Mouse (Mus musculus): ENCODE results near the gene Slc35a5. TPM values are rescaled to one million over a fixed set of nuclear protein-coding genes. Genes with fewer than 3 reads are reported as not detected.

Gene Slc35a5
- polyA plus RNA-seq, 1 experiment from 2014 or later, result 15.6 TPM

DNA sequence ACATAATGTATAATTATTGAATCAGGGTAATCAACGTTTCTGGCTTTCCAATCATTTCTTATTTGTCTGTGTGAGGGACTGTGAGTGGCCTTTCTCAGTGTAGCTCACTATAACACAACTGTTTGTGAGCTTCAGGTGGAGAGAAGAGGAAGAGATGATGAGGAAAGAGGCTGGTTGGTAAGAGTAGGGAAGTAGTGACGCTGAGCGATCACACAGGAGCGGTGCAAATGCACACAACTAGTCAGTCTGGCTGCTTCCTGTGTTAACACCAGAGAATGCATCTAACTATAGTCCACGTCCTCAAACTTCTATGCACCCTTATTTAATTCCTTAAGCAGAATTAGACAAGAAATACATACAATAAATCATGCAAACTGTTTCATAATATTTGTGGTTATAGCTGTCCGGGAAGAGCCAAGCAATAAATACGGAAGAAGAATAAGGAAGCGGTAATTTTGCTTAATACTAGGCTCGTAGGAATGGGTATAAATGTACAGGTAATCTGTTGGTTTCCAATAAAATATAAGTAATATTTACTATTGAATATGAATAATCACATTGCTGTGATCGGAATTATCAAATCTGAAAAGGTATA, 9.9 kb downstream of the Slc35a5 start:
- no peaks in the 10 kb centered on the region for H3K27me3 ChIP-seq
- no peak overlapping the region for H3K27ac ChIP-seq
- WGBS, result 93% methylated on average over 10 of the region's 10 CpGs
- H3K4me1 ChIP-seq, result no peaks in the 10 kb centered on the region
- no peaks in the 10 kb centered on the region for H3K9me3 ChIP-seq
- H3K36me3 ChIP-seq, result peaks cover 53% of the 10 kb centered on the region
- H3K9ac ChIP-seq, result no peak overlapping the region
- H3K4me3 ChIP-seq, result no peak overlapping the region
- no peak overlapping the region for H3K4me2 ChIP-seq
- no peak for ATAC-seq (ENCODE audit: insufficient number of reproducible peaks, insufficient read depth, low FRiP score, low TSS enrichment, low read depth)

DNA sequence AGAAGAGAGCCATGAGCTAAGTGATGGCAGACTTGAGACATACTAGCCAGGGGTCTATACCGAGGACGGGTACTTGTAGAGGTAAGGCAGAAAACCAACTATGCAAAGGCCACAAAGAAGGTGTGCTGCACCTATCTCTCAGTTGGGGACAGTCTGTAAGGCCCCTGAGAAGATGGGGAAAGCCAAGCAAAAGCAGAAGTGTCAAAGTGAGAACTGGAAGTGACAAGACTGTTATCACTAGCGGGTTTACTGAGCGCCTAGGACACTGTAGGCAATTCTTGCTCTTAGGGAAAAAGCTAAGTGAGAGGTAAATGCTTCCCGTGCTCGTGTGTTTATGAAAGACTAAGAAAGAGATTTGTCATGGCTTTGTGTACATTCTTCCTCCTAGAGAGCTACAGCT, 13.4 kb downstream of the Slc35a5 start:
- H3K27me3 ChIP-seq, result no peaks in the 10 kb centered on the region
- H3K4me1 ChIP-seq, result no peaks in the 10 kb centered on the region
- WGBS, result 94% methylated on average over 6 of the region's 6 CpGs
- no peak overlapping the region for H3K4me2 ChIP-seq
- peaks cover 66% of the 10 kb centered on the region for H3K36me3 ChIP-seq
- no peak overlapping the region for H3K9ac ChIP-seq
- no peak for ATAC-seq (ENCODE audit: insufficient number of reproducible peaks, insufficient read depth, low FRiP score, low TSS enrichment, low read depth)
- no peak overlapping the region for H3K4me3 ChIP-seq
- no peak overlapping the region for H3K27ac ChIP-seq
- no peaks in the 10 kb centered on the region for H3K9me3 ChIP-seq

DNA sequence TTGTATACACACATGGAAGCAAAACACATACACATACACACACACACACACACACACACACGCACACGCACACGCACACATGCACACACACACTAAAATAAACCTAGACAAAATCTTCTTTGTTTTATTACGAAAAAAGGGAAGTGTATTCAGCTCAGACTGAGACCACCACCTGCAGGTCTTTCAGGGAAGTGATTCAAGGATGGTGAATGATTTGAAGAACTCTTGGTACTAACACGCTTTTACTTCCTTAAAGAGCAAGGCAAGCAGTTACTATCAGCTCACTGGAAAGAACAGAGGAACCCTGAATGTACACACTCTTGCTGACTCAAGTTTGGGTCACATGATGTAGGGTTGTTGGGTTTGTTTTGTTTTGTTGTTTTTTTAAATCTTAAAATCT, 15.9 kb downstream of the Slc35a5 start:
- H3K4me3 ChIP-seq, result no peak overlapping the region
- 92% methylated on average over 5 of the region's 5 CpGs for WGBS
- H3K4me1 ChIP-seq, result no peaks in the 10 kb centered on the region
- H3K4me2 ChIP-seq, result no peak overlapping the region
- no peak overlapping the region for H3K9ac ChIP-seq
- H3K27me3 ChIP-seq, result no peaks in the 10 kb centered on the region
- ATAC-seq (ENCODE audit: insufficient number of reproducible peaks, insufficient read depth, low FRiP score, low TSS enrichment, low read depth), result no peak
- peaks cover 65% of the 10 kb centered on the region for H3K36me3 ChIP-seq
- H3K27ac ChIP-seq, result no peak overlapping the region
- no peaks in the 10 kb centered on the region for H3K9me3 ChIP-seq

DNA sequence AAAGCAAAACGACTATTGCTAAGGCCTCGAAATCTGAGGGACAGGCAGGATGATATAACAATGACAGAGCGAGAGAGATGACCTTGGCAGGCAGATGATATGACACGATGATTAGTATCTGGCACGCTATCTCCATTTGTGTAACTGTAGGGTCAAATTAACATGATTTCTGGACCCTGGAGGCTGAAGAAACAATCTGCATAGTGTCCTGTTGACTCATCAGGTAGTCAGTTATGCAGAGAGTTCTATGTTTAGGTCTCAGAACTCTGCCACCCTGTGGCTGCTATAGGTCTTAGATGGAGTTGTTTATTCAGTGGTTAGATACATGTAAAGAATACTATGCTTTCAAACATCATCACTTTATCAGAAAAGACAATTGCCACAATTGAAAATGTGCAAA, 16.8 kb downstream of the Slc35a5 start:
- ATAC-seq (ENCODE audit: insufficient number of reproducible peaks, insufficient read depth, low FRiP score, low TSS enrichment, low read depth), result no peak

DNA sequence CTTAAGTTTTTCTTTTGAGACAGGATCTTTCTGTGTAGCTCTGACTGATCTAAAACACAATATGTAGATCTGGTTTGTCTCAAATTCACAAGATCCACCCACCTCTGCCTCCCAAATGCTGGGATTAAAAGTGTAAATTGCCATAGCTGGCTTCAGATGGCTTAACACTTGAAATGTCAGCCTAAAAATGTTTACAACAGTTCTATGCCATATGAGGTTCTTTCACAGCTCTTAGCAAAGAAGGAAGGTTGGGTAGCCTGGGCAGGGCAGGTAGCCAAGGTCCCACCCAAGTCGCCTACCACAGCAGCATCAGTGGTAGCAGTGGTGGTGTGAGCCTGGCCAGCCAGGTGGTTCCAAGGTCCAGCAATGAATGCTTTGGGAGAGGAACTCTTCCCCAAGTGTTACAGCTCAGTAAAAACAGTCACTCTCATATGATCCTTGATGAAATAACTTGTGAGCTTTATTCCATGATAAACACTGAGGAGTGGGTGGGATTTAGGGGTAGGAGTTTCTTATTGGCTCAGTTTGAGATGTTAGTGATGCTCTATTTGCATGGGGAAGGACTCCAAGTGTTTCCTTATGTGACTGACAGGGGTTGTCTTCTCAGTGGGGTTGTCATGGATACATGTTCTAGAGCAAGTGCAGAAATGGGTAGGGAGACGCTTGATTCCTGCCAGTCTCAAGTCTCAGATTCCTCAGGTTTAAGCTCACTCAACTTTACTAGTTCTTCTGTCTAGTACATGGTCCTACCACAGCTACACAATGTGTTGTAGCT, 30.4 kb downstream of the Slc35a5 start:
- WGBS, result 87% methylated on average over 2 of the region's 2 CpGs
- H3K9me3 ChIP-seq, result no peaks in the 10 kb centered on the region
- H3K4me1 ChIP-seq, result no peaks in the 10 kb centered on the region
- no peaks in the 10 kb centered on the region for H3K27me3 ChIP-seq
- no peak overlapping the region for H3K4me2 ChIP-seq
- no peak overlapping the region for H3K4me3 ChIP-seq
- H3K27ac ChIP-seq, result no peak overlapping the region
- H3K9ac ChIP-seq, result no peak overlapping the region
- no peak for ATAC-seq (ENCODE audit: insufficient number of reproducible peaks, insufficient read depth, low FRiP score, low TSS enrichment, low read depth)
- H3K36me3 ChIP-seq, result peaks cover 8% of the 10 kb centered on the region; the same call in 1 of the 2 replicates

More for the DNA sequence above, 16.8 kb downstream of the Slc35a5 start:
- WGBS, result 97% methylated on average over 5 of the region's 5 CpGs
- H3K36me3 ChIP-seq, result peaks cover 64% of the 10 kb centered on the region
- no peak overlapping the region for H3K4me2 ChIP-seq
- H3K4me1 ChIP-seq, result no peaks in the 10 kb centered on the region
- H3K27me3 ChIP-seq, result no peaks in the 10 kb centered on the region
- H3K4me3 ChIP-seq, result no peak overlapping the region
- H3K9me3 ChIP-seq, result no peaks in the 10 kb centered on the region
- no peak overlapping the region for H3K27ac ChIP-seq
- no peak overlapping the region for H3K9ac ChIP-seq

- Histone ChIP-seq H3K27me3 (no peaks in the 10 kb centered on the region), H3K9me3 (no peaks in the 10 kb centered on the region), H3K4me2 (no peak overlapping the region), H3K4me1 (0 out of 2 replicates have a peak, but pooled peaks cover 5% of the 10 kb centered on the region), H3K9ac (no peak overlapping the region), H3K4me3 (no peak overlapping the region), H3K27ac (no peak overlapping the region), H3K36me3 (peaks cover 8% of the 10 kb centered on the region; the same call in 1 of the 2 replicates)
- ATAC-seq (ENCODE audit: insufficient number of reproducible peaks, insufficient read depth, low FRiP score, low TSS enrichment, low read depth), result no peak
- 69% methylated on average over 9 of the region's 9 CpGs for WGBS
Observed at GRCm38 (mm10) chr16:45124230-45125203, 34.0 kb downstream of the Slc35a5 start.

DNA sequence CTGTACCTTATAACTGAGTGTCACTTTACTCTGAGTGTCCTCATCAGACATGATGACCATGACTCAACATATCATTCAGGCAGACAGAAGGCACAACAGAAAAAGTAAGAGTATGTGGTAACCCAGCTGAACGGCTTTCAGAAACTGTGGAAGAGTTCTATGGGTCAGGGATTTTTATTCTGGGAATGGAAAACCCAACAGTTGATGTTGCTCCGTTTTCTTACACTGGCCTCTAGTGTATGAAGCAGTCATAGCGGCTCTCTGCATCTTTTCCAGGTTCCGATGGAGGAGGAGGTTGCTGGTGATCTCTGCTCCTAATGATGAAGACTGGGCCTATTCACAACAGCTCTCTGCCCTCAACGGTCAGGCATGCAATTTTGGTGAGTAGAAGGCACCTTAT, 35.9 kb downstream of the Slc35a5 start:
- Histone ChIP-seq H3K36me3 (peaks cover 8% of the 10 kb centered on the region; the same call in 1 of the 2 replicates), H3K9ac (no peak overlapping the region)
- WGBS, result 66% methylated on average over 5 of the region's 5 CpGs

DNA sequence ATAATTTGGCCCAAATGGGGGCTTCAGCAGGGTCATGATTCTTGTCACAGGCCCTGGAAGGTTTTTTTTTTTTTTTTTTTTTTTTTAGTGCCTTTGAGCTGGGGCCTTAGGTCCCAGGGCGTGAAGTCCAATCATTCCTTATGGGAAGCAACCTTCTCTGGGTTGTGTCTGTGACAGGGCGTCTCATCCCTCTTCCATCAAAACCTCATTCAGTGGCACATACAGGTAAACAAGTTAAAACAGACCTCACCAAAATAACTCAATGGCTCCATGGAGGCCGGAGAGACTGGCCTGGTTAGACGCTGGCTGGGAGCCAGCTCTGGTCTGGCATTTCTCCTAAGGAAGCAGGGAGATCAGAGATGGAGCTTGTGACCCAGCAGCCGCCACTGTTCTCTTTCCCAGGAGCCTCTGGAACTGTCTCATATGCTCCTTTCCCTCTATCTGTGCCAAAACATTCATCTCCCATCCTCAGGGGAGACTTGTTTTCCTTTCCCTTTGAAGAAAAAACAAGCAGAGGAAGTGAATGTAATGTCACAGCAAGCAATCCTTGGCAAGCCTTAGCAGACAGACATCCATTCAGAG, 37.6 kb downstream of the Slc35a5 start:
- Histone ChIP-seq H3K27me3 (no peaks in the 10 kb centered on the region), H3K4me1 (0 out of 2 replicates have a peak, but pooled peaks cover 5% of the 10 kb centered on the region), H3K4me3 (no peak overlapping the region), H3K9me3 (no peaks in the 10 kb centered on the region), H3K36me3 (0 out of 2 replicates have a peak, but pooled peaks cover 10% of the 10 kb centered on the region), H3K27ac (no peak overlapping the region), H3K9ac (no peak overlapping the region), H3K4me2 (no peak overlapping the region)
- ATAC-seq (ENCODE audit: insufficient number of reproducible peaks, insufficient read depth, low FRiP score, low TSS enrichment, low read depth), result no peak
- 64% methylated on average over 5 of the region's 5 CpGs for WGBS

More for the DNA sequence above, 35.9 kb downstream of the Slc35a5 start:
- Histone ChIP-seq H3K4me2 (no peak overlapping the region), H3K4me1 (0 out of 2 replicates have a peak, but pooled peaks cover 5% of the 10 kb centered on the region), H3K27ac (no peak overlapping the region), H3K9me3 (no peaks in the 10 kb centered on the region), H3K4me3 (no peak overlapping the region), H3K27me3 (no peaks in the 10 kb centered on the region)
- no peak for ATAC-seq (ENCODE audit: insufficient number of reproducible peaks, insufficient read depth, low FRiP score, low TSS enrichment, low read depth)

DNA sequence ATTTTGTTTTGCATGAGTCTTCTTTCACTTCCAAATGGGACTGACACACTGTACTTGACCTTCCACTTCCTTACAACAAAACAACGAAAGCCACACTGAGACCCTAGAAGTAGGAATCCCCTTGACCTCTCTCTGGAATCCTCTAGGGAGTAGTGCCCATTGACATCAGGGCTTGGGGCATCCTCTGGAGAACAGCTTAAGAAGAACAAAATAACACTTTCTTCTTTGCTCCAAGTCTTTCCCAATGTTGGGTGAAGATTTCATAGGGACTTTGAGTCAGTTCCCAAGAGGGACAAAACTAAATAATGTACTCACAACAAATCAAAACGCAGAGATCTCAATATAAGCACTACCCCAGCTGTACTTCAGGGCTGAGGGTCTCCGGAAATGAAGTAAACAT, 39.7 kb downstream of the Slc35a5 start:
- Histone ChIP-seq H3K4me3 (no peak overlapping the region), H3K9ac (no peak overlapping the region), H3K27ac (no peak overlapping the region), H3K27me3 (no peaks in the 10 kb centered on the region), H3K4me2 (no peak overlapping the region), H3K9me3 (no peaks in the 10 kb centered on the region), H3K4me1 (0 out of 2 replicates have a peak, but pooled peaks cover 5% of the 10 kb centered on the region), H3K36me3 (0 out of 2 replicates have a peak, but pooled peaks cover 10% of the 10 kb centered on the region)
- no peak for ATAC-seq (ENCODE audit: insufficient number of reproducible peaks, insufficient read depth, low FRiP score, low TSS enrichment, low read depth)
- 78% methylated on average over 3 of the region's 3 CpGs for WGBS

- Histone ChIP-seq H3K9ac (no peak overlapping the region), H3K27ac (no peak overlapping the region), H3K27me3 (no peaks in the 10 kb centered on the region), H3K4me1 (0 out of 2 replicates have a peak, but pooled peaks cover 5% of the 10 kb centered on the region), H3K36me3 (0 out of 2 replicates have a peak, but pooled peaks cover 6% of the 10 kb centered on the region), H3K4me2 (no peak overlapping the region), H3K9me3 (no peaks in the 10 kb centered on the region), H3K4me3 (no peak overlapping the region)
- 91% methylated on average over 3 of the region's 3 CpGs for WGBS
- no peak for ATAC-seq (ENCODE audit: insufficient number of reproducible peaks, insufficient read depth, low FRiP score, low TSS enrichment, low read depth)
Observed at GRCm38 (mm10) chr16:45117200-45117599, 41.3 kb downstream of the Slc35a5 start.

- H3K9ac ChIP-seq, result no peak overlapping the region
- H3K27me3 ChIP-seq, result no peaks in the 10 kb centered on the region
- no peak for ATAC-seq (ENCODE audit: insufficient number of reproducible peaks, insufficient read depth, low FRiP score, low TSS enrichment, low read depth)
- no peaks in the 10 kb centered on the region for H3K36me3 ChIP-seq
- 20% methylated on average over 4 of the region's 4 CpGs for WGBS
- no peak overlapping the region for H3K27ac ChIP-seq
- H3K4me1 ChIP-seq, result no peaks in the 10 kb centered on the region
- no peak overlapping the region for H3K4me3 ChIP-seq
- no peak overlapping the region for H3K4me2 ChIP-seq
- no peaks in the 10 kb centered on the region for H3K9me3 ChIP-seq
Observed at GRCm38 (mm10) chr16:45110498-45110897, 48.0 kb downstream of the Slc35a5 start.
